Mouse (Mus musculus) MEL (cell line): Measurements from ENCODE around the gene Mpp3.

Experiments used
- CTCF ChIP-seq, 3 experiments: IDR thresholded peaks in 2 of 3; conservative IDR thresholded peaks in 1 of 3; 2 replicates each; pipeline ENCODE4 v1.5.1; 2011 to 2012; ENCODE audit warnings: low read length in 3 of 3, low read depth in 2 of 3, mild to moderate bottlenecking in 2 of 3, improper control_type of control experiment in 1 of 3, inconsistent platforms in 1 of 3, mixed read lengths in 1 of 3, moderate library complexity in 1 of 3; ENCODE audit not compliant: control insufficient read depth in 1 of 3, insufficient read depth in 1 of 3, poor library complexity in 1 of 3, severe bottlenecking in 1 of 3
- EP300 ChIP-seq, 2 experiments: IDR thresholded peaks; 2 replicates each; pipeline ENCODE4 v1.6.1; 2011; ENCODE audit warnings: improper control_type of control experiment in 2 of 2, low read length in 2 of 2, low read depth in 1 of 2, mild to moderate bottlenecking in 1 of 2
- ETS1 ChIP-seq: IDR thresholded peaks from 2 replicates; pipeline ENCODE4 v1.6.1; 2012; ENCODE audit warnings: low read depth, mild to moderate bottlenecking, inconsistent platforms, low read length, improper control_type of control experiment, moderate library complexity
- MAX ChIP-seq: IDR thresholded peaks from 2 replicates; pipeline ENCODE4 v1.6.1; 2011; ENCODE audit warnings: low read length, improper control_type of control experiment
- MAZ ChIP-seq: IDR thresholded peaks from 2 replicates; pipeline ENCODE4 v1.6.1; 2012; ENCODE audit warnings: low read depth, mild to moderate bottlenecking, inconsistent platforms, low read length, improper control_type of control experiment
- POLR2A ChIP-seq, 2 experiments: IDR thresholded peaks; 2 replicates each; pipeline ENCODE4 v1.6.1; 2011 to 2012; ENCODE audit warnings: low read length in 2 of 2, mild to moderate bottlenecking in 2 of 2, control low read depth in 1 of 2, improper control_type of control experiment in 1 of 2, low read depth in 1 of 2, moderate library complexity in 1 of 2; ENCODE audit not compliant: control insufficient read depth in 1 of 2, insufficient read depth in 1 of 2, poor library complexity in 1 of 2
- POLR2AphosphoS2 ChIP-seq: IDR thresholded peaks from 2 replicates; pipeline ENCODE4 v1.6.1; 2011; ENCODE audit warnings: low read length, improper control_type of control experiment
- RCOR1 ChIP-seq: IDR thresholded peaks from 2 replicates; pipeline ENCODE4 v1.6.1; 2012; ENCODE audit warnings: low read depth, mild to moderate bottlenecking, inconsistent platforms, low read length, improper control_type of control experiment
- TCF12 ChIP-seq: IDR thresholded peaks from 2 replicates; pipeline ENCODE4 v1.6.1; 2014; ENCODE audit warnings: low read depth, mild to moderate bottlenecking, inconsistent platforms, low read length, improper control_type of control experiment, moderate library complexity
- USF2 ChIP-seq, 2 experiments: IDR thresholded peaks; 2 replicates each; pipeline ENCODE4 v1.6.1; 2011 to 2012; ENCODE audit warnings: improper control_type of control experiment in 2 of 2, low read length in 2 of 2, borderline replicate concordance in 1 of 2, inconsistent platforms in 1 of 2, low read depth in 1 of 2, mild to moderate bottlenecking in 1 of 2; ENCODE audit not compliant: insufficient read depth in 1 of 2

- no peak for TF ChIP-seq CTCF (IDR thresholded peaks at IDR 0.05 in 2 of 3, conservative IDR thresholded peaks at IDR 0.05 in 1 of 3; ENCODE audit: control insufficient read depth in 1 of 3, insufficient read depth in 1 of 3, low read depth in 2 of 3, low read length in 3 of 3, poor library complexity in 1 of 3, severe bottlenecking in 1 of 3)
- no peak for TF ChIP-seq ETS1
- no peak for TF ChIP-seq MAX
- no peak for TF ChIP-seq USF2 (IDR thresholded peaks at IDR 0.05; ENCODE audit: borderline replicate concordance in 1 of 2, insufficient read depth in 1 of 2, low read depth in 1 of 2, low read length in 2 of 2)
- TF ChIP-seq EP300 (IDR thresholded peaks at IDR 0.05; ENCODE audit: low read depth in 1 of 2, low read length in 2 of 2): no peak
- no peak for TF ChIP-seq TCF12
- TF ChIP-seq POLR2AphosphoS2: no peak
- TF ChIP-seq POLR2A (IDR thresholded peaks at IDR 0.05; ENCODE audit: control insufficient read depth in 1 of 2, insufficient read depth in 1 of 2, low read depth in 1 of 2, low read length in 2 of 2, poor library complexity in 1 of 2): no peak
- TF ChIP-seq RCOR1: no peak
- no peak for TF ChIP-seq MAZ
These were observed 38.0 kb downstream of the Mpp3 start for GRCm38 (mm10) chr11:101990244-101990643.
